Mouse (Mus musculus) gastrocnemius, postnatal 14 days (tissue): Measurements from ENCODE around the gene Casp1. TPM values are rescaled to one million over a fixed set of nuclear protein-coding genes. Genes with fewer than 3 reads are reported as not detected.

Experiments
- DNase-seq: peaks from one replicate; pipeline ENCODE4 v3.0.0; 2021; ENCODE audit warnings: mixed read lengths
- intact Hi-C: fragments of 180-260 bp; cut with DNase I; formaldehyde crosslinking; loops from one replicate; pipeline ENCODE4 v1.15.1; 2025; ENCODE audit warnings: low total_unique reads
- total RNA-seq, 2 experiments: library from RNA; stranded (reverse); gene quantifications; 2 replicates each; pipeline ENCODE4 v1.2.3; 2021

Gene Casp1
- total RNA-seq, 2 experiments from 2014 or later, result 0.31 to 0.40 TPM

GRCm38 (mm10) chr9:5356801-5357200, 58.5 kb downstream of the Casp1 start:
- no peak for DNase-seq
- intact Hi-C loops, result no loop called here

Other genes starting within 250 kb of the Casp1 start
- gene Casp4, start 10.3 kb downstream of the Casp1 start, total RNA-seq, result 1 to 10 TPM in 1 of 2 experiments, under 1 TPM in 1; 0.82 to 1.0 TPM
- 1 to 10 TPM; 5.1 to 5.5 TPM for gene Casp12, start 46.9 kb downstream of the Casp1 start, total RNA-seq